Mouse (Mus musculus) olfactory bulb, adult 2 months (tissue): ENCODE measurements around the gene Wdr5. TPM values are rescaled to one million over a fixed set of nuclear protein-coding genes. Genes with fewer than 3 reads are reported as not detected.

ENCODE experiments used
- H3K27ac ChIP-seq: fragments of 200-500 bp; 2 replicates; pipeline ENCODE4 v1.5.1; 2012; ENCODE audit warnings: low read depth, low read length; ENCODE audit not compliant: insufficient read depth
- H3K4me1 ChIP-seq: fragments of 200-500 bp; 2 replicates; pipeline ENCODE4 v1.6.1; 2012; ENCODE audit warnings: low read length; ENCODE audit not compliant: control insufficient read depth, insufficient read depth
- H3K4me3 ChIP-seq: fragments of 200-500 bp; 2 replicates; pipeline ENCODE4 v1.5.1; 2012; ENCODE audit warnings: mild to moderate bottlenecking, low read depth, low read length, moderate library complexity; ENCODE audit not compliant: insufficient read depth
- CTCF ChIP-seq: fragments of 200-500 bp; IDR thresholded peaks from 2 replicates; pipeline ENCODE4 v1.5.1; 2012; ENCODE audit warnings: low read depth, mild to moderate bottlenecking, low read length, moderate library complexity; ENCODE audit not compliant: insufficient read depth
- POLR2A ChIP-seq: fragments of 200-500 bp; IDR thresholded peaks from 2 replicates; pipeline ENCODE4 v1.6.1; 2012; ENCODE audit warnings: mild to moderate bottlenecking, low read depth, low read length, moderate library complexity; ENCODE audit not compliant: insufficient read depth
- WGBS: fragments of 180-500 bp; shearing (Covaris S2); methylation state at CpG from one replicate; pipeline ENCODE4 v1.1.7; 2018; 5-methylcytosine and 5-hydroxymethylcytosine counted together
- polyA plus RNA-seq: library from polyadenylated mRNA; stranded (reverse); fragments of >200 nt; gene quantifications from 2 replicates; pipeline ENCODE4 v1.2.4, GENCODE M21; 2012; ENCODE audit warnings: low replicate concordance; ENCODE audit not compliant: missing spikeins, insufficient read depth, insufficient read length

Wdr5 gene
- polyA plus RNA-seq, 1 experiment = not detected

GRCm38 (mm10) chr2:27576416-27576815 is 61.5 kb downstream of the Wdr5 start:
- TF ChIP-seq POLR2A (no peak), CTCF (no peak)
- no peak overlapping the region for H3K4me3 ChIP-seq
- H3K27ac ChIP-seq = no peak overlapping the region
- 73% methylated on average over 4 of the region's 4 CpGs for WGBS
- H3K4me1 ChIP-seq = peaks cover 9% of the 10 kb centered on the region

- Histone ChIP-seq H3K4me1 (0 out of 2 replicates have a peak, but pooled peaks cover under 1% of the 10 kb centered on the region), H3K4me3 (no peak overlapping the region), H3K27ac (no peak overlapping the region)
- TF ChIP-seq CTCF = no peak
- no peak for TF ChIP-seq POLR2A
- 92% methylated on average over 4 of the region's 4 CpGs for WGBS
These were observed 63.6 kb downstream of the Wdr5 start for GRCm38 (mm10) chr2:27578552-27578951.

- no peak overlapping the region for H3K27ac ChIP-seq
- WGBS = 88% methylated on average over 11 of the region's 11 CpGs
- H3K4me1 ChIP-seq = no peaks in the 10 kb centered on the region
- no peak overlapping the region for H3K4me3 ChIP-seq
- no peak for TF ChIP-seq POLR2A
- no peak for TF ChIP-seq CTCF
These were observed 67.2 kb downstream of the Wdr5 start for GRCm38 (mm10) chr2:27582112-27582511.

GRCm38 (mm10) chr2:27583019-27583418 is 68.1 kb downstream of the Wdr5 start:
- TF ChIP-seq CTCF (no peak), POLR2A (no peak)
- WGBS = 81% methylated on average over 2 of the region's 2 CpGs
- Histone ChIP-seq H3K4me1 (no peaks in the 10 kb centered on the region), H3K27ac (no peak overlapping the region), H3K4me3 (no peak overlapping the region)

GRCm38 (mm10) chr2:27584546-27584945 is 69.6 kb downstream of the Wdr5 start:
- TF ChIP-seq CTCF (no peak), POLR2A (no peak)
- H3K4me3 ChIP-seq = no peak overlapping the region
- H3K4me1 ChIP-seq = no peaks in the 10 kb centered on the region
- WGBS = 92% methylated on average over 13 of the region's 13 CpGs
- H3K27ac ChIP-seq = no peak overlapping the region

Other genes starting within 250 kb of the Wdr5 start
- gene Vav2, start 88.1 kb upstream of the Wdr5 start, polyA plus RNA-seq = not detected in 2 replicates
- gene Brd3os, start 72.8 kb upstream of the Wdr5 start, polyA plus RNA-seq = not detected in 2 replicates
- gene Brd3, start 7.5 kb upstream of the Wdr5 start, polyA plus RNA-seq = not detected in 2 replicates
- gene Rxra, start 161.3 kb downstream of the Wdr5 start, polyA plus RNA-seq = not detected in 2 replicates